Mouse (Mus musculus): Measurements from ENCODE around the gene Eva1c. TPM values are rescaled to one million over a fixed set of nuclear protein-coding genes. Genes with fewer than 3 reads are reported as not detected.

Gene Eva1c
- total RNA-seq, 2 experiments from 2014 or later: 1.6 to 2.9 TPM

DNA sequence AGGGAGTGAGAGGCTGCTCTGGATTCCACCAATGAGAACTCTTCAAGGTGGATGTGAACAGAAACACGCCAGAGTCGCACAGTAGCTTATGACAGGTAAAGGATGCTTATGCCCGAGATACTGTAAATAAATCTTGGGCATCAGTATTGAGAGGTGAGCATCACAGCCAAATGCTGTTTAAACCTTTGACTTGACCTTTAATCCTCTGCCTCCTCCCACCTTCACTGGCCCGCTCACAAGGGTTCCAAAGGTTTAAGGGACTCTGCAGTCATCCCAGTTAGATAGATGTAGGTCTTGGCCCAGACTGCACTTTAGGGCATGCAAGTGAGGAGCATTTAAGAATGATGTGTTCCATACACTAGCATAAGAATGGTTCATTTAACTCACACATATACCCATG is 31.7 kb downstream of the Eva1c start:
- DNase-seq: no peak
- intact Hi-C loops (cut with DNase I): no loop called here

DNA sequence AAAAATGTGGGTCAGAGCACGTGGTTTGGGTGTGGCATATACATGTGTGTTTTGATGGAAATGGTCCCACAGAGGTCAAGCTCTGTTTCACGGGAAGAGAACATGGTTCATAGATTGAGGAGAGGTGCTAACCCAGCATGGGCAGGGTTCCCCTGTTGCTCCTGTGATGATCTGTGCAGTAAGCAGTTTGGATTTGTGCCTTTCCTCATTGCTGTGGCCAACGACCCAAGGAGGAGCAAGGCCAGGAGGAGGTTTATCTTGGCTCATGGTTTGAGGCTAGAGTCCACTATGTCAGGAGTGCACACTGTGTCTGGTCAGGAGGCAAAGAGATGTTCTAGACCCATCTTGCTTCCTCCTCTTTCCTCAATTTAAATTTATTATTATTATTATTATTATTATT is 36.5 kb downstream of the Eva1c start:
- no peak for DNase-seq
- intact Hi-C loops (cut with DNase I): no loop called here

DNA sequence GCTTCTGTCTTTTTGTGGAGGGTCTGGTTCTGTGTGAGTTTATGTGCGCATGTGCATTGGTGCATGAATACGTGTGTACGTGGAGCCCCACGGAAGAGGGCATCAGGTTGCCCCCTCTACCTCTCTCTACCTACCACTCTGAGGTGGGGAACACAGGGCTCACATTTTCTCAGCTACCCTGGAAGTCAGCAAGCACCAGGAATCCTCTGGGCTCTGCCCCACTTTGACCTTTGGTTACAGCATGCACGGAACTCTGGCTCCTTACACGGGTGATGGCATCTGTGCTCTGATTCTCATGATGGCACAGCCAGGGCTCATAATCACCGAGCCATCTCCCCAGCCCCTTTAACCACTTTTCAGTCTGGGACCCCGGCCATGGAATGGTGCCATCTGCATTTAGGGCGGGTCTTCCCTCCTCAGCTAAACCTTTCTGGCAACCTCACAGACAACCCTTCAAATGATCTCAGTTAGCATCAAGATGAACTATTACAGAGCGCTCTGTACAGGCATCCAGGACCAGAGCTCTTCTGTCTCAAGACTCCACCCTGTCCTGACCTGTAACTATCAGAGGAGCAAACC is 37.0 kb downstream of the Eva1c start:
- no peak for DNase-seq
- intact Hi-C loops (cut with DNase I): no loop called here

DNA sequence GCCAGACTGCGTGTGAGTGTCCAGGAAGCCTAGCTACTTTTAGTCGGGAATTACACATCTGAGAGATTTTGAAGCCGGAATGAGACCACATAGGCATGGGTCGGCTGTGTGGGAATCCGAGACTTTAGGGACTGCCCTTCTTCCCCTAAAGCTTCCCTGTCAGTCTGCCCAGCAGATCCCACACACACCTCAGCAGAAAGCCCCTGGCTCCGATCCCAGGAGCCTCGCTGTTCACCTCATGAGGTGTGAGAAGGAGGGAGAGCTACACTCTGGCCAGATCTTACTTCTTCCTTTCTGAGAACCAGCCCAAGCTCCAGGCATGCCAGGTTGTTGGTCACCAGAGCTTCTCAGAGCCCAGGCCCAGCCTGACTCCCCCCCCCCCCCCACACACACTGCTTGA is 38.2 kb downstream of the Eva1c start:
- intact Hi-C loops (cut with DNase I): no loop called here
- no peak for DNase-seq

GRCm38 (mm10) chr16:90865652-90866051 is 39.1 kb downstream of the Eva1c start:
- intact Hi-C loops (cut with DNase I): no loop called here
- DNase-seq: no peak

DNA sequence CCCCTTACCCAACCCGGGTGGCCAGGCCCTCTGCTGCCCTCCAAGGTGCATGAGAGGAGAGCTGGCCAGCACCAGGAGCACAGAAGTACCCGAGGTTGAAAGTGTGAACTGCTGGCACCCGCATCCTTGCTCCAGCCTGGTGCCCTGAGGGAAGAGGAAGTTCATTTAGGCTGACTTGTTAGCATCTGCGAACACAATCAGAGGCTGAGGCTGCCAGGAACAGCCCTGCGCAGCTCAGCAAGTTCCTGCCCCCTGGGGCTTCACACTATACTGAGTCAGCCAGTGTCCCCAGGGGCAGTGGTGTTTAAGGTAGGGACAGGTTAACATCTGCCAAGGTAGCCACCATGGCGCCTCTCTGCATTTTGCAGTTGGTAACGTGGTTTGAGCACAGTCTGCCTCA is 41.6 kb downstream of the Eva1c start:
- intact Hi-C loops (cut with DNase I): no loop called here
- no peak for DNase-seq

- DNase-seq: no peak
- intact Hi-C loops (cut with DNase I): no loop called here
Observed at GRCm38 (mm10) chr16:90869361-90869760, 42.8 kb downstream of the Eva1c start.

DNA sequence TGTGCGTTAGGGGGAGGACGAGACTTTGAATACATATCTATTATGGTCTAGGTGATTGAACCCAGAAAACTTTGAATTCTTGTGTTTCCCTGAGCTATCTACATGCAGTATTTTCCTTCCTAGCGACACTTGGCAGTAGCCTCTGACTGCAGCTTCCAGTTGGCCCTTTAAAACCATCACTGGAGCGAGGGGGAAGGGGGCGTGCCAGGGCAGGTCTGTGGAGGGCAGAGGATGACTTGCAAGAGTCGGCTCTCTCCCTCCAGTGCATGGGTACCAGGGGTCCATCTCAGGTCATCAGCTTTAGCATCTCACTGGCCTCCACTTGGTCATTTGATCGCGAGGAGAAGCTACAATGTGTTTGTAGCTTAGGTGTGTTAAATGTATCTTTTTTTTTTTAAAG is 46.4 kb downstream of the Eva1c start:
- DNase-seq: no peak
- intact Hi-C loops (cut with DNase I): no loop called here

- DNase-seq: no peak
- intact Hi-C loops (cut with DNase I): no loop called here
Observed at GRCm38 (mm10) chr16:90874536-90874935, 48.0 kb downstream of the Eva1c start.

GRCm38 (mm10) chr16:90878135-90878860 is 51.8 kb downstream of the Eva1c start:
- DNase-seq: no peak
- intact Hi-C loops (cut with DNase I): no loop called here

- intact Hi-C loops (cut with DNase I): no loop called here
- DNase-seq: peak; percentile 40 to 58
Observed at GRCm38 (mm10) chr16:90882501-90882977, 56.0 kb downstream of the Eva1c start.

DNA sequence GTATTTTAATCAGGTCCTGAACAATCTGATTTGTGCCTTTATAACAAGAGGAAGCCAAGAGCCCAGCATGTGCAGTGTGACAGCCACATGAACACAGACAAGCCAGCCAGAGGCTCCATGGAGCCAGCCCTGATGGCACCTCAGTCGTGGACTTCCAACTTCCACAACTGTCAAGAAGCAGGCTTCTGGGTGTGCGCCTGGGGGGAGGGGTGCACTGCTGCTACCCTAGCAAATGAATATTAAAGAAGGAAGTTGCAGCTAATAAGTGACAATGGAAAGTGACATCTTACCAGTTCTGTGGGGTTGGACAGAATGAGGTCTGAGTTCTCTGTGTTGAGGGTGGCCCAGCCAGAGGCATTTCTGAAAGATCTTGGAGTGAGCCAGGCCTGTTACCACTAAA is 58.8 kb downstream of the Eva1c start:
- DNase-seq: no peak
- intact Hi-C loops (cut with DNase I): no loop called here

GRCm38 (mm10) chr16:90885781-90886565 is 59.5 kb downstream of the Eva1c start:
- intact Hi-C loops (cut with DNase I): no loop called here
- peak; percentile 54 to 56 for DNase-seq

GRCm38 (mm10) chr16:90890683-90891082 is 64.2 kb downstream of the Eva1c start:
- intact Hi-C loops (cut with DNase I): no loop called here
- DNase-seq: no peak

- intact Hi-C loops (cut with DNase I): no loop called here
- peak; percentile 39 to 47 for DNase-seq
Observed at GRCm38 (mm10) chr16:90891601-90892000, 65.1 kb downstream of the Eva1c start.

DNA sequence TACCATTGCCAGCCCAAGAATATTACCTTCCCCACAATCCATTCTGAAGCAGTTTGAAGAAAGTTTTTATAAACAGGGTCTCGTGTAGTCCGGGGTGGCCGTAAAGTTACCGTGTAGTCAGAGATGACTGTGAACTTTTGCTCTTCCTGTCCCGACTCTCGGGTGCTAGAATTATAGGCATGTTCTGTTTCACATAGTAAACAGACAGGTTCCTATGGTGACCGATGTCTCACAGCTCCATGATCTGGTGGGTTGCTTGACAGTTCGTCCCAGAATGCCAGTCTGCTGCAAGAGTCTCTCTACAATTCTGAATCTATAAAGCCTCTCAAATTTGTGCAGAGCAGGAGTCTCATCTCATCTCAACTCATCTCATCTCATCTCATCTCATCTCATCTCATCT is 65.6 kb downstream of the Eva1c start:
- intact Hi-C loops (cut with DNase I): no loop called here
- no peak for DNase-seq

DNA sequence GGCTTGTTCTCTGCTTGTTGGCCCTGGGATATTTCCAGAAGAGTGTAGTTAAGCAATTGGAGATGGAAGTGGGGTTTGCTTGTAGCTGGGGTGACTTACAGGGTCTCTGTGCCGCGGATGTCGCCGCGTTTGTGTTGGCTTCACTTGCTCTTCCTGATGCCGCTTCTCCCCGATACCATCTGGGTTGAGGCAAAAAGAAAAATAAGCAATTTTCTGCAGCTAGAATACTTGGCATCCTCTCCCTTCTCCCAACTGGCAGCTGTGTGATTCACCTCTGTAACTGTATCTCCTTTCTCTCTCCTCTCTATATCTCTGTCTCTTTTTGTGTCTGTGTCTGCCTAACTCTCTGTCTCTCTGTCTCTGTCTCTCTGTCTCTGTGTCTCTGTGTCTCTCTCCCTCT is 66.5 kb downstream of the Eva1c start:
- intact Hi-C loops (cut with DNase I): no loop called here
- no peak for DNase-seq

- intact Hi-C loops (cut with DNase I): no loop called here
- no peak for DNase-seq
Observed at GRCm38 (mm10) chr16:90893792-90894191, 67.3 kb downstream of the Eva1c start.

DNA sequence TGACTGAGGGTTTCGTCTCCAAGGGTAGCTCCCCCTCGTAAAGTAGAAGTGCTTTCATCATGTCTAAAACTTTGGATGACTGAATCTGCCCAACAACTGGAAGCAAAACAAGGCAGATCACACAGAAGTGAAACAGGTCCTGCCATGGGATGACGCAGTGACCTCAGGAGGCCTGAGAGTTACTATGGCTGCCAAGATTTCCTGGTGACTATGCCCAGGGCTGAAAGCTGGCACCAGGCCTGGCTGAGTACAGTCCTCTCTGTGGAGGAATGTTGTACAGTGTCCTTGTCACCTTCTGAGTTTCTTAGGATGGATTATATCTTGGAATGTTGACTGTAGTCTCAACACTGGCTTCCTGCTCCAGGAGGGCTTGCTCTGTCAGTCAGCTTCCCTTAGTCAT is 71.1 kb downstream of the Eva1c start:
- peak; percentile 84 to 86 for DNase-seq

GRCm38 (mm10) chr16:90899498-90899897 is 73.0 kb downstream of the Eva1c start:
- intact Hi-C loops (cut with DNase I): no loop called here
- peak in 1 of 2 experiments; percentile 46 for DNase-seq

More for the DNA sequence above, 71.1 kb downstream of the Eva1c start:
- intact Hi-C loops (cut with DNase I): no loop called here

- intact Hi-C loops (cut with DNase I): no loop called here
- DNase-seq: peak; percentile 28 to 36
Observed at GRCm38 (mm10) chr16:90901364-90901763, 74.8 kb downstream of the Eva1c start.

GRCm38 (mm10) chr16:90903300-90903699 is 76.8 kb downstream of the Eva1c start:
- no peak for DNase-seq
- intact Hi-C loops (cut with DNase I): no loop called here
